Mouse (Mus musculus): ENCODE results near the gene Mdm4. TPM values are rescaled to one million over a fixed set of nuclear protein-coding genes. Genes with fewer than 3 reads are reported as not detected.

The Mdm4 gene
- total RNA-seq, 2 experiments from 2014 or later, result 25.3 to 29.9 TPM

DNA sequence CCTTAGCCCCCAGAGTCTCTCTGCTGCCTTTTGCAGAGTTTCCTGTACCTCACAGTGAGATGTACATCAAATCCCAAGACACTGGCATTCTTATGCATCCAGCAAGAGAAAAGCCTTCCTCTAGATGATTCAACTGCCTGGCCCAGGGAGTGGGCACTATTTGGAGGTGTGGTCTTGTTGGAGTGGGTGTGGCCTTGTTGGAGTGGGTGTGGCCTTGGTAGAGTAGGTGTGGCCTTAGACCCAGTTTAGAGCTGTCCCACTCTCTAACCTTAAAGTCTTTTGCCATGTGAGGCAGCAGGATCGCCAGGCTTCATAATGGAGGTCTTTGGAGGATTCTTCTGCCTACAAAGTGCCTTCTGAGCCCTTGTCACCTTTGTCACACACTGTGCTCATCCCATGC, 120.4 kb downstream of the Mdm4 start:
- DNase-seq, result no peak
- intact Hi-C loops (cut with DNase I), result no loop called here

Small RNA genes within 50 kb of the gene (microRNA-seq; reads per million reads assigned to microRNA genes)
- gene Gm44300 (ENCODE audit: borderline number of aligned reads in 2 of 2), result 0 reads per million in 2 experiments

Other genes with a start within 250 kb of the Mdm4 start
- 1 to 10 TPM; 2.4 to 2.8 TPM for gene Lrrn2, start 150.3 kb downstream of the Mdm4 start, total RNA-seq (2021)
- gene Pik3c2b, start 15.1 kb upstream of the Mdm4 start, total RNA-seq (2021), result 10 to 100 TPM; 17.9 to 20.4 TPM
- gene Ppp1r15b, start 100.6 kb upstream of the Mdm4 start, total RNA-seq (2021), result 10 to 100 TPM; 24.1 to 26.0 TPM
- gene Plekha6, start 133.6 kb upstream of the Mdm4 start, total RNA-seq (2021), result 10 to 100 TPM; 64.2 to 79.7 TPM

All from heart, postnatal 36 days (tissue).